Mouse (Mus musculus) spleen, postnatal 0 days (tissue): Measurements from ENCODE around the gene Crlf1. TPM values are rescaled to one million over a fixed set of nuclear protein-coding genes. Genes with fewer than 3 reads are reported as not detected.

ENCODE experiments used
- polyA plus RNA-seq: library from polyadenylated mRNA; unstranded; fragments of >200 nt; fragmentation: Nextera tagmentation; extraction: Ambion mirVana; gene quantifications from 2 replicates; pipeline ENCODE4 v1.2.1, GENCODE M21; 2015

The Crlf1 gene
- 2.3 and 2.4 TPM in 2 replicates for polyA plus RNA-seq

DNA sequence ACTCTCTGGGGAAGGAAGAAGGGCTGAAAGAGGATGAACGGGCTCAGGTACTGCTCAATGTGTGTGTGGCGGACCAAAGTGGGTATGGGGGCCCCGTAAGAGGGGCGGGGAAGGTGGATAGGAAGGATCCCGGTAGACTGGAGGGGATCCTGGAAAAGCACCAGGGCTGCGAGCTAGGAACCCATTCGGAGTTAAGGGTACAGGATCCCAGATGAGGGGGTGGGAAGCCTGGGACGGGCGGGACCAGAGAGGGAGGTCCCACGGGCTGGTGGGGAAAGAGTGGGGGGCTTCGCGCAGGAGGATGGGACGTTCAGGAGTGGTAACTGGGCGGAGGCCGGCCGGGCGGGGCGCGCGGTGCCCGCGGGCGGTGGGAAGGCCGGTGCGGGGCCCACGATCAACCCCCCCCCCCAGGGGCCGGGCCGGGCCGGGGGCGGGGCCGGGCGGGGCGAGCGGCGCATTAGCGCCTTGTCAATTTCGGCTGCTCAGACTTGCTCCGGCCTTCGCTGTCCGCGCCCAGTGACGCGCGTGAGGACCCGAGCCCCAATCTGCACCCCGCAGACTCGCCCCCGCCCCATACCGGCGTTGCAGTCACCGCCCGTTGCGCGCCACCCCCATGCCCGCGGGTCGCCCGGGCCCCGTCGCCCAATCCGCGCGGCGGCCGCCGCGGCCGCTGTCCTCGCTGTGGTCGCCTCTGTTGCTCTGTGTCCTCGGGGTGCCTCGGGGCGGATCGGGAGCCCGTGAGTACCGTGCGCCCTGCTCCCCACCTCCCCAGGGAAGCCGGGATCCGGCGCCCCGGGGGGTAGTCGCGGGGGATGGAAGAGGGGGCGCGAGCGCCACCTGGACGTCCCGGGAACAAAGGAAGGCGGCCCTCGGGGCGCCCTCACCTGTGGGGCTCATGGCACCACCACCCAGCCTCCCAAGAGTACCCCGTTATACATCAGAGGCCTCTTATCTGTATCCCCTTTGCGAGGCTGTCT is at the start of gene Crlf1:
Gene Crlf1 (plus strand): TSS at position 495 of the 977 bp plus-strand sequence.

DNA sequence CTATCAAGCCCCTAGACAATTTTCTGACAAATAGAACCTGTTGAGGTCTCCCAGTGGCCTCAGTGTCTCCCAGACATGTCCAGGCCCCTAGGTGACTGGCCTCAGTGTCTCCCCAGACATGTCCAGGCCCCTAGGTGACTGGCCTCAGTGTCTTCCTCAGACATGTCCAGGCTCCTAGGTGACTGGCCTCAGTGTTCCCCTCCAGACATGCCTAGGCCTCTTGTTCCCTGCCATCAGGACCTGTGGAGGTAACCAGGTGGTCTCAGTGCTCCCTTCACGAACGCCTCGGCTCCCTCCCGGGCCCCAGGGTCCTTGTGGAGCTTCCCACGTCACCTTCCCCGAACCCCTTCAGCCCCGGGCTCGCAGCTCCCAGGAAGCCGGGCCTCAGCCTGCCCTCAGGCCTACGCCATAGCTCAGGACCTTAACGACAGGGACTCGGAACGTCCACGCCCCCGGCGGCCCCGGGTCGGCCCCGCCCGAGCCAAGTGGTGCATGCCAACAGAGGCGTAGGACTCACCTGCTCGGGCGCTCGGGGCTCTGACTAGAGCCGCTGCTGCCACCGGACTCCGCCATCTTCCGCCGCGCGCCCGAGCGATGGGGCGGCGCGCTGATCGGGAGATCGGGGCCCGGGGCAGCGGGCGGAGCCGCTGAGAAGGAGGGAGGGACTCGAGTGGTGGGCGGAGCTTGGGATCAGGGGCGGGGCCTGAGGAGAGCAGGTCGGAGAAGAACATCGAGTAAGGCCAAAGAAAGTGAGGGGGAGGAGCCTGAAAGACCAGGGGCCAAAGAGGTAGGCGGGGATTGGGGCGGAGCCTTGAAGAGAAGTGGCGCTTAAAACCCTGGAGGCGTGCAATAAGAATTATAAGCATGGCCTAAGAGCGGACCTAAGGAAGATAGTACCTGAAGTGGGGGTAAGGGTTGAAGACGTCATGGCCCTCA is 16.4 kb upstream of the Crlf1 start, which contains the start of gene Klhl26:
Gene Klhl26 (minus strand): TSS at position 636 of the 936 bp plus-strand sequence.

DNA sequence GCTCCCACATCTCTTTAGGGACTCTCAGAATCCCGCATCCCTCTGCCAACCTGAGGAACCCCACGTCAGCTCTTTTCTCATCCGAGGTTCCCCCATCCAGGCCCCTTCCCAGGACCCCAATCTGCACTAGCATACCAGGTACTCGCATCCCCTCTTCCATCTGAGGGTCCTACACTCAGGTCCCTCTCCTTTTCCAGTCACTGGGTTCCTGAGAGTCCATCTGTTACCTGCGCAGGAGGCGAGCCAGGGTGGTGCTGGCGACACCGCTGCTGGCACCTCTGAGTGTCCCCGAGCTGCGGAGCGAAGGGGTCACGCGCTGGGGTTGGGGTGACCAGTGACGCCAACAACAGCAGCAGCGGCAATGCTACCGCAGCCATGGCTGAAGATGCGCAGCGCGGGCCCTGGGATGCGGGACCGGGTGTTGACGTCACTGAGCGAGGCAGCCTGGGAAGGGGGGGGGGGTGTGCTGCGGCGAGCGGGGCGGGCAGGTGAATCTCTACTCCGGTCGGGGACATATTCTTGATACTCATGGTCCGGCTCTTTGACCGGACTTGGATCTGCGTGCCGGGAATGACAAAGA is 5.9 kb upstream of the Crlf1 start, which contains the start of gene Tmem59l:
Gene Tmem59l (minus strand): TSS at position 418 of the 580 bp plus-strand sequence.

DNA sequence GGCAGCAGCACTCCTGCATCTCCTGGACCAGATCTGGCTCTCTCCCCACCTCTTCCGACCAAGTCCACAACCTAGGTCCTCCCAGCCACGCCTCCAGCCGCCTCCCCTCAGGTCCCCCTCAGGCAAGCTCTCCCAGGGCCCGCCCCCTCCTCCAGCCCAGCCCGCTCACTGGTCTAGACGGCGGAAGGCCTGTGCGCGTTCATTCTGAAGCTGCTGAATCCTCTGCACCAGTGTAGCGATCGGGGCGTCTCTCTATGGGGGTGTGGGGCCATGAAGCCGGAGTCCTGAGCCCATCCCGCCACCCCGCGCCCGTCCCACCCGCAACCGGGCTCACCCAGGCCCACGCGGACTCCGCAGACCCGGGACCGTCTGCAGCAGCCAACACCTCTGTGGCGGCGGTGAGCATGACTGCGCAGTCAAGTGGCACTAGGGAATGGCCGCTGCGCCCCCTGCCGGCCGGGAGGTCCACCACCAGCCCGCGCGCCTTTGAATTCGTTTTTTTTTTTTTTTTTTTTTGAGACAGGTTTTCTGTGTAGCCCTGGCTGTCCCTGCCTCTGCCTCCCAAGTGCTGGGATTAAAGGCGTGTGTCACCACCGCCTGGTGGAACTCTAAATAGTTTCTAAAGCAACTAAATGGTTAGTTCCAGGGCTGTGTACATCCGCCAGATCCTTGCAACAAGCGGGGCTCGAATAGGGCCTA is 13.5 kb downstream of the Crlf1 start, which contains the start of gene Rex1bd:
Gene Rex1bd (minus strand): TSS at position 425 of the 699 bp plus-strand sequence.

DNA sequence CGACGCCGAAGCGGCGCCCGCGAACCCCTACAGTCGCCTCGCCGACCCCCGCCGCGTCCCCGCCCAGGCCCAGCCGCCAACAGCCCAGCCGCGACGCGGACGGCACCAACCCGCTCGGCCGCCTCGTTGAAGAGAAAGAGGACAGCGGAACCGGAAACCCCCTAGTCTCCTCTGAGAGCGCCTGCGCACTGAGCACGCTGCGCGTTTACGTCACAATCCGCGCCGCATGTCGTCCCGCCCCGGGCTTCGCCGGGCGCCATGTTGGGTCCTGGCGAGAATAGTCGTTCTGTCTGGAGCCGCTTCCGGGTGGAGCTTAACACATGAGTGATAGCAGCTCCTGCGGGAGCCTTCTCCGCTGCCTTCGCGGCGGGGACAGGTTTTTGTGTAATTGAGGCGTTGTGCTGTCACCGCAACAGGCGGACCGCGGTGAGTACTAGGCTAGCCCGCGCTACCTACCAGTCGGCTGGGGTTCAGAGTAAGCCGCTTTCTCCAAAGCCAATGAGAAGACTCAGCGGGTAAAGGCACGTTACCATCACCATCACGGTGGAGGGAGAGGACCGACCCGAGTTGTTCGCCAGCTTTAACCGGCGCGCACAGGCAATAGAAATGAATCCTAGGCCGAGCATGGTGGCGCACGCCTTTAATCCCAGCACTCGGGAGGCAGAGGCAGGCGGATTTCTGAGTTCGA is 17.4 kb downstream of the Crlf1 start, which contains the start of gene Uba52:
Gene Uba52 (minus strand): TSS at position 574 of the 688 bp plus-strand sequence.

DNA sequence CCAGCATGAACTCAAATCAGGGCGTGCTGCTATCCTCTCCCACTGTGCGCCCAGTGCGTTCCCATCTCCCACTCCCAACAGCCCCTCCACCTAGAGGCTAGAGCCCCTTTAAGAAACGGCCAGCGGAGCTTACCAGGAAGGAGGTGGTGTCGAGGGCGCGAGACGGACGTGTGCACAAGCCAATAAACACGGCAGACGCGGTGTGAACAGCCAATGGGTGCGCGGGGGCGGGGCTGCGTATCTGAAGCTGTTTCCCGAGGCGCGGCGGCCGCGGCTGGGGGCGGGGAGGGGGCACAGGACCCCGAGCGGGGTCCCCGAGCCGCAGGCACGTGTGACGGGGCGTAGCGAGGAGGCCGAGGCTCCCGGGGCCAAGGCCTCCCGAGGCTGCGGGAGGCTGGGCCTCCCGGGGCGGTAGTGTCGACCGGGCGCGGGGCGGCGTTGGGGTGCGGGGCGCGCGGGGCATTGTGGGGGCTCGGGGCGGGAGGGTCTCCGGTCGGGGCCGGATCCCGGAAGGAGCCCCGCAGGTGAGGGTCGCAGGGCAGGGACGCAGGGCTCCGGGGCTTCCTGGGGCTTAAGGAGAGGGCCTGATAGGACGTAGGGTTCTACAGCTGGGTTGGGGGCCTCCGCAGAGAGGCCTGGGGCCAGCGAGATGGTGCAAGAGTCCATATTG is 34.7 kb downstream of the Crlf1 start, which contains the start of the genes Fkbp8 and Kxd1:
Gene Fkbp8 (plus strand): TSS at position 213 of the 670 bp plus-strand sequence.
Gene Kxd1 (minus strand): TSS at position 445 of the 670 bp plus-strand sequence.

DNA sequence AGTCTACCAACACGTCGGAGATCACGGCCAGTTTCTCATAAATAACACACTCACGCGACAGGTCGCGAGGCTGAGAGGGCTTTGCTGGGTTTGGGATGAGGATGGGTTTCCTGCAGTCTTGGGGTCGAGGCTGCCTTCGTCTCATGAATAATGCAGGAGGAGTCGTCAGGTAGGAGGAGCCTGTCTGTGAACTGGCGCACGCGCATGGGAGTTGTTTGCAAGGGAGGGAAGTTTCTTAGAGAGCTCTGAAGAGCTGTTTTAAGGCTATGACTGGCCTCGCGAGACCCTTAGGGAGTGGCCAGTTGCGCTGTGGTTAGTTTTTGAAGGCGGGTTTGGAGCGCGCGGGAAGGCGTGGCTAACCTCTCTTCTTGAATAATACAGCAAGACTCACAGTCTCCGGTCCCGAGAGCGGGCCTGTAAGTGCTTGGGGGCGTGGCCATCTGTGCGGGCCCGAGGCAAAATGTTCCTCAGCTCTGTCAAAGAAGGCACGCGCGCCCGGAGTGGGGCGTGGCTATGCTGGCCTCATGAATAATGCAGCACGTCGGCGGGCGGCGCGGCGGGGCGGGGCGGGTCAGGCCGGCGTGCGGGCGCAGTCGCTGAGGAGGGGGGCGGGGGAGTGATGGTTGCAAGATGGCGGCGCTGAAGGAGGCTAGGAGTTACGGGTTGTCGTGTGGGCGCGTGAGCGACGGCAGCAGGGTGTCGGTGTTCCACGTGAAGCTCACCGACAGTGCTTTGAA is 46.3 kb downstream of the Crlf1 start, which contains the start of gene Ell:
Gene Ell (plus strand): TSS at position 381 of the 737 bp plus-strand sequence.

Other genes with a start within 250 kb of the Crlf1 start
- gene Homer3, start 210.3 kb upstream of the Crlf1 start, polyA plus RNA-seq, result 12.8 and 17.0 TPM in 2 replicates
- gene Ddx49, start 190.7 kb upstream of the Crlf1 start, polyA plus RNA-seq, result 27.7 and 29.9 TPM in 2 replicates
- 164 and 185 TPM in 2 replicates for gene Cope, start 190.6 kb upstream of the Crlf1 start, polyA plus RNA-seq
- 0.46 and 0.73 TPM in 2 replicates for gene Cers1, start 177.4 kb upstream of the Crlf1 start, polyA plus RNA-seq
- gene Gdf1, start 163.3 kb upstream of the Crlf1 start, polyA plus RNA-seq, result 0.16 and 0.34 TPM in 2 replicates
- gene Upf1, start 139.9 kb upstream of the Crlf1 start, polyA plus RNA-seq, result 12.9 and 13.1 TPM in 2 replicates
- gene Comp, start 119.6 kb upstream of the Crlf1 start, polyA plus RNA-seq, result 0.28 and 0.38 TPM in 2 replicates
- 4.9 and 5.2 TPM in 2 replicates for gene Crtc1, start 53.6 kb upstream of the Crlf1 start, polyA plus RNA-seq
- gene Klhl26, start 16.2 kb upstream of the Crlf1 start, polyA plus RNA-seq, result 6.0 and 7.3 TPM in 2 replicates
- gene Tmem59l, start 5.8 kb upstream of the Crlf1 start, polyA plus RNA-seq, result not detected in 2 replicates
- gene Rex1bd, start 13.6 kb downstream of the Crlf1 start, polyA plus RNA-seq, result 90.9 and 97.6 TPM in 2 replicates
- gene Uba52, start 17.6 kb downstream of the Crlf1 start, polyA plus RNA-seq, result 940 and 995 TPM in 2 replicates
- 177 and 190 TPM in 2 replicates for gene Fkbp8, start 34.6 kb downstream of the Crlf1 start, polyA plus RNA-seq
- 46.7 and 49.2 TPM in 2 replicates for gene Kxd1, start 34.8 kb downstream of the Crlf1 start, polyA plus RNA-seq
- 9.3 and 10.1 TPM in 2 replicates for gene Ell, start 46.3 kb downstream of the Crlf1 start, polyA plus RNA-seq
- gene Isyna1, start 101.2 kb downstream of the Crlf1 start, polyA plus RNA-seq, result 50.4 and 57.8 TPM in 2 replicates
- gene Ssbp4, start 115.7 kb downstream of the Crlf1 start, polyA plus RNA-seq, result 80.1 and 80.6 TPM in 2 replicates
- gene Lrrc25, start 123.0 kb downstream of the Crlf1 start, polyA plus RNA-seq, result 10.7 and 14.6 TPM in 2 replicates
- 0.79 and 0.93 TPM in 2 replicates for gene Gdf15, start 139.3 kb downstream of the Crlf1 start, polyA plus RNA-seq
- 13.5 and 15.4 TPM in 2 replicates for gene Pgpep1, start 167.2 kb downstream of the Crlf1 start, polyA plus RNA-seq
- gene Lsm4, start 180.1 kb downstream of the Crlf1 start, polyA plus RNA-seq, result 209 and 217 TPM in 2 replicates
- 33.3 and 37.5 TPM in 2 replicates for gene Jund, start 205.8 kb downstream of the Crlf1 start, polyA plus RNA-seq
- gene Iqcn, start 210.3 kb downstream of the Crlf1 start, polyA plus RNA-seq, result not detected in 2 replicates
- 0.16 TPM in 1 of 2 replicates, not detected in the other for gene Gm3336, start 225.4 kb downstream of the Crlf1 start, polyA plus RNA-seq
- gene Pde4c, start 230.6 kb downstream of the Crlf1 start, polyA plus RNA-seq, result 0.16 and 0.24 TPM in 2 replicates